ENCODE assay signal across 20 mouse cellular contexts in the genomic region with DNA sequence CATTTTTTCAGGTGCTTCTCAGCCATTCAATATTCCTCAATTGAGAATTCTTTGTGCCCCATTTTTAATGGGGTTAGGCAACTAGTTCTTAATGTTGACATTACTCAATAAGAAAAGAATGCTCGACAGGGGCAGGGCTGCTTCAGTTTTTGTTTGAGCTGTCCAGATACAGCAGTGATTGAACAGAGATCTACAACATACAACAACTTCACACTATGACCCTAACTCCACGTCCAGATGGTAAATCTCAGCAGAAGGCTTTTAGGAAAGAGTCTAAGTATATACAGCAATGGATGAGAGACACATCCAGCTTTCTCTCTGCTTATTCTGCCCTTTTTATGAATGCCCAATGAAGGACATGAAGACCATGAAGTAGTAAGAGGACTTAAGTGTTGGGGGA.
"Had no signal": no experiment of that assay in that cellular context is flagged by ENCODE, and none has a peak within 500 bp of the region (broad histone marks: within the 10 kb centered on the region; RNA-seq: fewer than 3 reads in every experiment).

No protein-coding gene starts in this region.

- H3K36me3 ChIP-seq: limb, embryonic 12.5 days; limb, embryonic 15.5 days; midbrain, embryonic 10.5 days; midbrain, embryonic 13.5 days; stomach, embryonic 15.5 days had no signal

- H3K27ac ChIP-seq: limb, embryonic 12.5 days; limb, embryonic 15.5 days; liver, embryonic 14.5 days; midbrain, embryonic 10.5 days; midbrain, embryonic 13.5 days; stomach, embryonic 15.5 days had no signal

- H3K9ac ChIP-seq: limb, embryonic 12.5 days; limb, embryonic 15.5 days; liver, embryonic 14.5 days; liver, postnatal 0 days; midbrain, embryonic 13.5 days; stomach, embryonic 15.5 days had no signal

- H3K4me2 ChIP-seq: limb, embryonic 12.5 days; limb, embryonic 15.5 days; liver, embryonic 11.5 days; midbrain, embryonic 13.5 days; stomach, embryonic 15.5 days had no signal

- DNase-seq: kidney, adult 18-20 months; kidney, adult 9 months; kidney, postnatal 14 days; kidney, postnatal 4 days; left cerebral cortex, postnatal 4 days; liver, postnatal 0 days; thymus, adult 2 months; thymus, postnatal 14 days; thymus, postnatal 4 days had no signal

- H3K27me3 ChIP-seq: limb, embryonic 12.5 days; limb, embryonic 15.5 days; megakaryocyte, embryonic 14.5 days; midbrain, embryonic 13.5 days; stomach, embryonic 15.5 days had no signal

- ATAC-seq: inflammation-experienced regulatory T-cells, adult 6 months; intestine, embryonic 16.5 days; liver, postnatal 0 days; midbrain, embryonic 13.5 days; midbrain, embryonic 16.5 days had no signal

- H3K9me3 ChIP-seq: limb, embryonic 12.5 days; limb, embryonic 15.5 days; megakaryocyte, embryonic 14.5 days; midbrain, embryonic 10.5 days; midbrain, embryonic 13.5 days; stomach, embryonic 15.5 days had no signal

- H3K4me3 ChIP-seq: limb, embryonic 12.5 days; limb, embryonic 15.5 days; megakaryocyte, embryonic 14.5 days; midbrain, embryonic 10.5 days; midbrain, embryonic 13.5 days; stomach, embryonic 15.5 days had no signal

- H3K4me1 ChIP-seq: limb, embryonic 12.5 days; limb, embryonic 15.5 days; megakaryocyte, embryonic 14.5 days; midbrain, embryonic 10.5 days; midbrain, embryonic 13.5 days had no signal
